Mouse (Mus musculus) myocyte (in vitro differentiated cells): ENCODE results near the gene Slc25a26.

Experiments used
- POLR2A ChIP-seq: IDR thresholded peaks from one replicate; pipeline ENCODE4 v1.6.1; 2011; ENCODE audit warnings: low read depth, mild to moderate bottlenecking, control low read depth, moderate library complexity; ENCODE audit not compliant: insufficient read length
- TCF3 ChIP-seq: IDR thresholded peaks from one replicate; pipeline ENCODE4 v1.6.1; 2011; ENCODE audit warnings: low read depth, control low read depth; ENCODE audit not compliant: insufficient read length

GRCm38 (mm10) chr6:94620287-94620686 lies 120.2 kb downstream of the Slc25a26 start:
- TF ChIP-seq POLR2A (no peak), TCF3 (no peak)
